Mouse (Mus musculus): ENCODE measurements around the gene Gm47289. TPM values are rescaled to one million over a fixed set of nuclear protein-coding genes. Genes with fewer than 3 reads are reported as not detected.
A peak's percentile ranks its signal among the peaks of the same experiment; 100 is the strongest.

The Gm47289 gene
- total and polyA plus RNA-seq, 2 experiments from 2014 or later = not detected

GRCm38 (mm10) chr9:119122596-119123369, 36.2 kb upstream of the Gm47289 start:
- no peaks in the 10 kb centered on the region for H3K9me3 ChIP-seq (ENCODE audit: low read length)
- ATAC-seq (ENCODE audit: low FRiP score) = no peak
- TF ChIP-seq CTCF (IDR thresholded peaks at IDR 0.05) = no peak
- H3K27ac ChIP-seq (ENCODE audit: low read depth, low read length) = no peak overlapping the region
- H3K27me3 ChIP-seq (ENCODE audit: insufficient read depth, low read length) = no peaks in the 10 kb centered on the region
- no peak overlapping the region for H3K4me3 ChIP-seq (ENCODE audit: low read depth, low read length)
- no peaks in the 10 kb centered on the region for H3K4me1 ChIP-seq (ENCODE audit: insufficient read depth, low read length)
- 87% methylated on average over 18 of the region's 18 CpGs for WGBS
- DNase-seq (ENCODE audit: low spot score) = no peak
- no peaks in the 10 kb centered on the region for H3K36me3 ChIP-seq (ENCODE audit: insufficient read depth, low read length)
- H3K9ac ChIP-seq (replicated peaks; ENCODE audit: low read length, poor library complexity, severe bottlenecking) = no peak overlapping the region
- H3K4me2 ChIP-seq (ENCODE audit: low read depth, low read length, poor library complexity, severe bottlenecking) = no peak overlapping the region

GRCm38 (mm10) chr9:119128436-119129181, 30.4 kb upstream of the Gm47289 start:
- Histone ChIP-seq H3K27ac (ENCODE audit: low read depth, low read length) (no peak overlapping the region), H3K27me3 (ENCODE audit: insufficient read depth, low read length) (no peaks in the 10 kb centered on the region), H3K36me3 (ENCODE audit: insufficient read depth, low read length) (no peaks in the 10 kb centered on the region), H3K4me1 (ENCODE audit: insufficient read depth, low read length) (no peaks in the 10 kb centered on the region), H3K9ac (replicated peaks; ENCODE audit: low read length, poor library complexity, severe bottlenecking) (no peak overlapping the region), H3K9me3 (ENCODE audit: low read length) (no peaks in the 10 kb centered on the region), H3K4me3 (ENCODE audit: low read depth, low read length) (no peak overlapping the region), H3K4me2 (ENCODE audit: low read depth, low read length, poor library complexity, severe bottlenecking) (no peak overlapping the region)
- WGBS = 85% methylated on average over 12 of the region's 12 CpGs
- DNase-seq (ENCODE audit: low spot score) = peak; percentile 25
- ATAC-seq (ENCODE audit: low FRiP score) = no peak
- peak; percentile 63 for TF ChIP-seq CTCF (IDR thresholded peaks at IDR 0.05)

DNA sequence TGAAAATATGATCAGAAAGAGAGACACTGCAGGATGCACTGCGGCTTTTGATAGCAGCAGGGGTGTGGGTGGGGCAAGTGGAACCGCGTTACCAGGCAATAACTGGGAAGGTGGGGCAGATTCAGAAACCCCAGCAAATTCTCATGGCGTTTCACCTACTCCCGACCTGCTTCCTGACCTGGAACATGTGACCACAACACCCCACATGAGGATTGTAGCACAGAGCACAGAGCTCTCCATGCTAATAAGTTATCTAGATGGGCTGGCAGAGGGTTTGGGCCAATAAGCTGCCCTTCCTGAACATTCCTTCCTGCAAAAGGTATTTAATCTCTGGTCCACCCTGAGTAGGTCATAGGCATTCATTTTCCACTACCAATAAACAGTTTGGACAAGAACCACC, 28.3 kb upstream of the Gm47289 start:
- 67% methylated on average over 5 of the region's 5 CpGs for WGBS
- H3K9me3 ChIP-seq (ENCODE audit: low read length) = no peaks in the 10 kb centered on the region
- no peak for TF ChIP-seq CTCF (IDR thresholded peaks at IDR 0.05)
- H3K4me1 ChIP-seq (ENCODE audit: insufficient read depth, low read length) = no peaks in the 10 kb centered on the region
- no peaks in the 10 kb centered on the region for H3K36me3 ChIP-seq (ENCODE audit: insufficient read depth, low read length)
- H3K4me2 ChIP-seq (ENCODE audit: low read depth, low read length, poor library complexity, severe bottlenecking) = no peak overlapping the region
- H3K27me3 ChIP-seq (ENCODE audit: insufficient read depth, low read length) = no peaks in the 10 kb centered on the region
- H3K27ac ChIP-seq (ENCODE audit: low read depth, low read length) = no peak overlapping the region
- DNase-seq (ENCODE audit: low spot score) = no peak
- ATAC-seq (ENCODE audit: low FRiP score) = no peak
- H3K4me3 ChIP-seq (ENCODE audit: low read depth, low read length) = no peak overlapping the region
- no peak overlapping the region for H3K9ac ChIP-seq (replicated peaks; ENCODE audit: low read length, poor library complexity, severe bottlenecking)

DNA sequence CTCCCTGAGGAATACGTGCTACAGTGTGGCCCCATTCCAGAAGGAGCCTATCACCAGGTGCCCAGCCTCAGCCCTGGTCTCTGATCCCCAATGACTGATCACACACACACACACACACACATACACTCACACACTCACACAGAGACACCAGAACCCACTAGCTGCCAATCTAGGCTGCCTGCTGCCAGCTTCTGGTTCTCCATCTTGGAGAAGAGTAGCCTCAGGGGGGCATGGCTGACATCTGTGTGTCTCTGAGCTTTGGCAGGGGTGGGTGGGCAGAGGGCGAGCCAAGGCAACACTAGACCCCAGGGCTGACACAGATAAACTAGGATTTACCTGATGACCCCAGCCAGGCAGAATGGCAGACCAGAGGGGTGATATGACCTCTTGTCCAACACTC, 20.1 kb upstream of the Gm47289 start:
- Histone ChIP-seq H3K9ac (replicated peaks; ENCODE audit: low read length, poor library complexity, severe bottlenecking) (no peak overlapping the region), H3K4me2 (ENCODE audit: low read depth, low read length, poor library complexity, severe bottlenecking) (no peak overlapping the region), H3K4me3 (ENCODE audit: low read depth, low read length) (no peak overlapping the region), H3K36me3 (ENCODE audit: insufficient read depth, low read length) (no peaks in the 10 kb centered on the region), H3K27ac (ENCODE audit: low read depth, low read length) (no peak overlapping the region), H3K4me1 (ENCODE audit: insufficient read depth, low read length) (no peaks in the 10 kb centered on the region), H3K9me3 (ENCODE audit: low read length) (peaks cover 6% of the 10 kb centered on the region; the same call in 1 of the 2 replicates), H3K27me3 (ENCODE audit: insufficient read depth, low read length) (no peaks in the 10 kb centered on the region)
- ATAC-seq (ENCODE audit: low FRiP score) (no peak), DNase-seq (ENCODE audit: low spot score) (no peak)
- TF ChIP-seq CTCF (IDR thresholded peaks at IDR 0.05) = no peak
- WGBS = 79% methylated on average over 2 of the region's 2 CpGs

- Histone ChIP-seq H3K9ac (replicated peaks; ENCODE audit: low read length, poor library complexity, severe bottlenecking) (no peak overlapping the region), H3K4me2 (ENCODE audit: low read depth, low read length, poor library complexity, severe bottlenecking) (no peak overlapping the region), H3K27me3 (ENCODE audit: insufficient read depth, low read length) (no peaks in the 10 kb centered on the region), H3K9me3 (ENCODE audit: low read length) (no peaks in the 10 kb centered on the region), H3K4me1 (ENCODE audit: insufficient read depth, low read length) (no peaks in the 10 kb centered on the region), H3K4me3 (ENCODE audit: low read depth, low read length) (no peak overlapping the region), H3K27ac (ENCODE audit: low read depth, low read length) (no peak overlapping the region), H3K36me3 (ENCODE audit: insufficient read depth, low read length) (no peaks in the 10 kb centered on the region)
- WGBS = 88% methylated on average over 5 of the region's 5 CpGs
- TF ChIP-seq CTCF (IDR thresholded peaks at IDR 0.05) = no peak
- ATAC-seq (ENCODE audit: low FRiP score) (no peak), DNase-seq (ENCODE audit: low spot score) (no peak)
Measured at GRCm38 (mm10) chr9:119142066-119142465, 16.9 kb upstream of the Gm47289 start.

GRCm38 (mm10) chr9:119143372-119143771, 15.6 kb upstream of the Gm47289 start:
- Histone ChIP-seq H3K9me3 (ENCODE audit: low read length) (no peaks in the 10 kb centered on the region), H3K9ac (replicated peaks; ENCODE audit: low read length, poor library complexity, severe bottlenecking) (no peak overlapping the region), H3K4me3 (ENCODE audit: low read depth, low read length) (no peak overlapping the region), H3K27ac (ENCODE audit: low read depth, low read length) (no peak overlapping the region), H3K4me1 (ENCODE audit: insufficient read depth, low read length) (no peaks in the 10 kb centered on the region), H3K4me2 (ENCODE audit: low read depth, low read length, poor library complexity, severe bottlenecking) (no peak overlapping the region), H3K36me3 (ENCODE audit: insufficient read depth, low read length) (no peaks in the 10 kb centered on the region), H3K27me3 (ENCODE audit: insufficient read depth, low read length) (no peaks in the 10 kb centered on the region)
- WGBS = 63% methylated on average over 9 of the region's 9 CpGs
- DNase-seq (ENCODE audit: low spot score) (no peak), ATAC-seq (ENCODE audit: low FRiP score) (no peak)
- no peak for TF ChIP-seq CTCF (IDR thresholded peaks at IDR 0.05)

All from midbrain, postnatal 0 days (tissue).